Mouse (Mus musculus) intestine, embryonic 16.5 days (tissue): ENCODE measurements around the gene Ntpcr. TPM values are rescaled to one million over a fixed set of nuclear protein-coding genes. Genes with fewer than 3 reads are reported as not detected.

Experiments used
- ATAC-seq: fragments of 200-750 bp; cut with Nextera tagmentation; 2 replicates; pipeline ENCODE4 v1.8.0; 2017; ENCODE audit warnings: moderate TSS enrichment, moderate library complexity
- H3K27ac ChIP-seq: fragments of 300-500 bp; sonication (generic); 2 replicates; pipeline ENCODE4 v1.5.1; 2014; ENCODE audit warnings: mild to moderate bottlenecking, low read length
- H3K27me3 ChIP-seq: fragments of 300-500 bp; sonication (generic); replicated peaks from 2 replicates; pipeline ENCODE4 v1.6.1; 2014; ENCODE audit warnings: low read length, control low read depth, mixed read lengths; ENCODE audit not compliant: control insufficient read depth, insufficient read depth
- H3K36me3 ChIP-seq: fragments of 300-500 bp; sonication (generic); 2 replicates; pipeline ENCODE4 v1.6.1; 2014; ENCODE audit warnings: low read length, control low read depth; ENCODE audit not compliant: control insufficient read depth, insufficient read depth
- H3K4me1 ChIP-seq: fragments of 300-500 bp; sonication (generic); 2 replicates; pipeline ENCODE4 v1.6.1; 2014; ENCODE audit warnings: low read length, control low read depth, mixed read lengths; ENCODE audit not compliant: control insufficient read depth, insufficient read depth
- H3K4me2 ChIP-seq: fragments of 300-500 bp; sonication (generic); 2 replicates; pipeline ENCODE4 v1.6.1; 2014; ENCODE audit warnings: low read depth, low read length, control low read depth
- H3K4me3 ChIP-seq: fragments of 300-500 bp; sonication (generic); 2 replicates; pipeline ENCODE4 v1.5.1; 2014; ENCODE audit warnings: mild to moderate bottlenecking, low read length
- H3K9ac ChIP-seq: fragments of 300-500 bp; sonication (generic); 2 replicates; pipeline ENCODE4 v1.6.1; 2014; ENCODE audit warnings: low read depth, low read length
- H3K9me3 ChIP-seq: fragments of 300-500 bp; sonication (generic); 2 replicates; pipeline ENCODE4 v1.6.1; 2016; ENCODE audit warnings: low read length, control low read depth; ENCODE audit not compliant: control insufficient read depth
- WGBS: fragments of 180-500 bp; shearing (Covaris S2); extraction: QIAGEN DNeasy Blood & Tissue Kit; methylation state at CpG from one replicate; pipeline ENCODE4 v1.1.7; 2014; 5-methylcytosine and 5-hydroxymethylcytosine counted together
- polyA plus RNA-seq: library from polyadenylated mRNA; unstranded; fragments of >200 nt; fragmentation: Nextera tagmentation; extraction: Ambion mirVana; gene quantifications from 2 replicates; pipeline ENCODE4 v1.2.1, GENCODE M21; 2015

The Ntpcr gene
- 30.8 and 32.9 TPM in 2 replicates for polyA plus RNA-seq

DNA sequence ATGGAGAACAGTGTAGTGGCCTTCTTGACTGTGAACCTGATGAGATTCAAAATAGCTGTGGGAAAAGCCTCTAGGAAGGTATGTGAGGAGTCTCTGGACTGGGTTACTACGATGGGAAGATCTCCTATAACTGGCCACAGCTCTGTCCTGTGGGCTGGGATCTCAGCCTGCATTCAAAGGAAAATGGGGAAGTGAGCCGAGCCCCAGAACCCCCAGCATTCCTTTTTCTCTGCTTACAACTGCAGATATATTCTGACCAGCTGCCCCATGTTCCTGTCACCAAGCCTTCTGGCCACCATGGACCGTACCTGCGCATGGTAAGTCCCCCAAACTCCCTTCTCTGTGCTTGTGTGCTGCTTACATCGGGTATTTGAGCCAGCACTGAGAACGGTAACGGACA lies at the start of gene Ntpcr:
TSS of gene Ntpcr (plus strand) at position 218 of the 400 bp plus-strand sequence.
- ATAC-seq, result no peak
- 78% methylated on average over 7 of the region's 7 CpGs for WGBS
- H3K4me3 ChIP-seq, result no peak within 1 kb of the TSS

DNA sequence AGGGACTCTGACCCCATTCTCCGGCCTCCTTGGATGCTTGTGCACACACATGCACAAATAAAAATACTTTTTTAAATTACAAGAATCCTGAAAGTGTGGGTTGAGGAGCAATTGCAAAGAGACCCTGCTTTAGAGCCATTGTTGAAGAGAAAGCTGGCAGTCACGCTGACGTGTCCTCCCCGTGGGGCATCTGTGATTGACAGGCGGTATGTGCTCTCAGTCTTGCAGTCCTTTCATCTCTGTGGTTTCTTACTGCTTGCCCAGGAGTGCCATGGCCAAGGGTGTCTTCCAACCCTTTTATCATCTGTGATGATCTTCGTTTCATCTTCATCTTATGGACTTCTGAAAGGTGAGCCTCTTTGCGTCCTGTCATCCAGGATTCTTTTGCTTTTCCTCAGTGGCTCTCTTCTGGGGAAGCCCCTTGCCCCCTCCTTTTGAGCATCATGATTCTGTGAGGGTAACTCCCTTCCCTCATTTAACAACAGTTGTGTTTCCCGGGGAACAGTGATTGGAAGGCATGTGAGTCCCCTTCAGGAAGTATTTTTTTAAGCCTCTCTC lies 48.8 kb upstream of the Ntpcr start:
- H3K4me3 ChIP-seq, result no peak overlapping the region
- no peaks in the 10 kb centered on the region for H3K9me3 ChIP-seq
- no peaks in the 10 kb centered on the region for H3K36me3 ChIP-seq
- H3K4me2 ChIP-seq, result no peak overlapping the region
- no peak for ATAC-seq
- H3K9ac ChIP-seq, result no peak overlapping the region
- 53% methylated on average over 8 of the region's 8 CpGs for WGBS
- no peaks in the 10 kb centered on the region for H3K27me3 ChIP-seq
- H3K4me1 ChIP-seq, result no peaks in the 10 kb centered on the region
- no peak overlapping the region for H3K27ac ChIP-seq

More for the DNA sequence above, at the start of gene Ntpcr:
- Histone ChIP-seq H3K9me3 (no peaks in the 10 kb centered on the region), H3K27me3 (no peaks in the 10 kb centered on the region), H3K9ac (no peak within 1 kb of the TSS), H3K27ac (no peak within 1 kb of the TSS), H3K36me3 (no peaks in the 10 kb centered on the region), H3K4me1 (peaks cover 3% of the 10 kb centered on the region; the same call in 1 of the 2 replicates), H3K4me2 (no peak within 1 kb of the TSS)

DNA sequence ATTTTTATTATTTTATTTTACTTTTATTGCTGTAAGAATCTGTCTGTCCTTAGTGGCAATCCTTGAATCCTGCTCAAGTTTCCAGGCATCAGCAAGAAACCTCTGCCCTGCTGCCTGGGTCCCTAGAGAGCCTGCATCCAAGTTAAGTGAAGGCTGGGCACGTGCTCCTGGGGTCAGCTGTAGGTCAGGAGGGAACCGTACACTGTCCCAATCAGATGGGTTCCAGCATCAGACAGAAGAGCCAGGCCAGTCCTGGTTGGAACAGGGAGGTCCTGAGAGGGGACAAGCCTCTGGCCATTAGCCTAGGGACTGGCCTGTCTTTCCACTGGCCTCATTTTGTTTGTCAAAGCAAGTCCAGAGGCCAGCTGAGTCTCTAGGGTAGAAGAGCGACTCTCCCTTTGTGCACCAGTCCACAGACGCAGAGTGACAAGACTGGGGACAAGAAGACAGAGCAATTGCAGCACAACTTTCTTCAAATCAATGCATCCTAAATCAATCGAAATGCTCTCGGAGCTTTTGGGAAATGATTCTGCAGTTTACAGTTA lies 44.5 kb upstream of the Ntpcr start:
- no peak for ATAC-seq
- no peaks in the 10 kb centered on the region for H3K27me3 ChIP-seq
- no peaks in the 10 kb centered on the region for H3K9me3 ChIP-seq
- 60% methylated on average over 6 of the region's 6 CpGs for WGBS
- H3K36me3 ChIP-seq, result no peaks in the 10 kb centered on the region
- no peak overlapping the region for H3K4me3 ChIP-seq
- no peaks in the 10 kb centered on the region for H3K4me1 ChIP-seq
- H3K9ac ChIP-seq, result no peak overlapping the region
- H3K27ac ChIP-seq, result no peak overlapping the region
- H3K4me2 ChIP-seq, result no peak overlapping the region

DNA sequence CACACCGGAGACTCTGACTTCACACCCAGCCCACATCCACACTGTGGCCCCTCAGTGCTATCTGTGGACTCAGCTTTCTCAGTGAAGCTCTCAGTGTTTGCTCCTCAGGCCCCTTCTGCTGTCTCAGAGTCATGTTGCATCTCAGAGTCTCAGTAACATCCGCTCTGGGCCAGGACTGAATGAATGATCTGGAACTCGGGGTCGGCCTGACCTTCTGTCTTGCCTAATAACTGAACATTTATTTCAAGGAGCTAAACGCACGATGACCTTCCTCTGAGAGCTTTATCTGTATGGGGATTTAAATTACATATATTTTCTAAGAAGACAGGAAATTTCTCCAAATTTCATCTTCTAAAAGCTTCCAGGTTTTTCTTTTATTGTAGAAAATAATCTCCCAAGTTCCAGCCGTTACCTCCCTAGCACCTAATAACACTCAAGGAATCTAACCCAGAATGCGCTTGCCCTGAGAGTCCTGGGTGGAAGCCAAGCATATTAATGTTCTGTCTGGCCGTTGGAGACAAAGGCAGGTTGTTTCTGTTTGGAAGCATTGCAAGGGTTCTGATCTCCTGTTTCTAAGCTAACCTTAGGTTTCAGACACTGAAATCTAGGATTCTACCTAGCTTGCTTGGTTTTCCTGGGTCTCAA lies 43.4 kb upstream of the Ntpcr start:
- no peaks in the 10 kb centered on the region for H3K4me1 ChIP-seq
- H3K4me2 ChIP-seq, result no peak overlapping the region
- H3K9me3 ChIP-seq, result no peaks in the 10 kb centered on the region
- no peaks in the 10 kb centered on the region for H3K27me3 ChIP-seq
- 78% methylated on average over 9 of the region's 9 CpGs for WGBS
- no peaks in the 10 kb centered on the region for H3K36me3 ChIP-seq
- H3K27ac ChIP-seq, result no peak overlapping the region
- no peak overlapping the region for H3K9ac ChIP-seq
- H3K4me3 ChIP-seq, result no peak overlapping the region
- ATAC-seq, result no peak

DNA sequence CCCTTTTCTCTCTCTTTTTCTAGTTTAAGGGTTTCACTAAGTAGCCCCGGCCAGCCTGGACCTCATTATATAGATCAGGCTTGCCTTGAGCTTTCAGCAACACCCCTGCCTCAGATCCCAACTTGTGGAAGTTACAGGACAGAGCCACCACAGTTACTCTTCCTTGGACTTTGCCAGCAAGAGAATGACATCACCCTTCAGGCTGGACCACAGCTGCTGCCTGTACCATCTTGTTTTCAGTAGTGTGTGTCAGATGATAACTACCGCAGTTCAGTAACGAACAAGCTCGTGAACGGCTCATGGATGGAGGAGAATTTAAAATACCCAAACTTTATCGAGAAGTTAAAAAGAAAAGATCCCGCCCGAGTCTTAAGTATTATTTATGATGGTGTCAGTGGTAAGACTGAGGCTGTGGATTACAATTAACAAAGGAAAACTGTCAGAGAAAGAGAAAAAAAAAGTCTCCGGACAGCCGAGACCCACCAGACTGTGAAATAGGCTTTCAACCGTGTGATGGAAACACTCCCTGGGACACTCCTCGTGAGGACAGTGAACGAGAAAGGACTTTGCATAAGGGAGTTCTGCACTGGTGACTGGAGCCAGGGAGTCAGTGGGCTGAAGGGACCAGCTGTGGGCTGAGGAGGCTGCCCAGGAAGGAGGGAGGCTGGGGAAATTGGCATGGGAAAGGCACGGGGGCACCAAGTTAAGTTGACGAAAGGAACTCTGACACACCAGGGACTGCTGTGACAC lies 39.4 kb upstream of the Ntpcr start:
- H3K27ac ChIP-seq, result no peak overlapping the region
- no peak overlapping the region for H3K9ac ChIP-seq
- no peaks in the 10 kb centered on the region for H3K9me3 ChIP-seq
- no peak overlapping the region for H3K4me3 ChIP-seq
- ATAC-seq, result no peak
- H3K4me1 ChIP-seq, result no peaks in the 10 kb centered on the region
- WGBS, result 78% methylated on average over 15 of the region's 15 CpGs
- H3K27me3 ChIP-seq, result no peaks in the 10 kb centered on the region
- no peaks in the 10 kb centered on the region for H3K36me3 ChIP-seq
- H3K4me2 ChIP-seq, result no peak overlapping the region

DNA sequence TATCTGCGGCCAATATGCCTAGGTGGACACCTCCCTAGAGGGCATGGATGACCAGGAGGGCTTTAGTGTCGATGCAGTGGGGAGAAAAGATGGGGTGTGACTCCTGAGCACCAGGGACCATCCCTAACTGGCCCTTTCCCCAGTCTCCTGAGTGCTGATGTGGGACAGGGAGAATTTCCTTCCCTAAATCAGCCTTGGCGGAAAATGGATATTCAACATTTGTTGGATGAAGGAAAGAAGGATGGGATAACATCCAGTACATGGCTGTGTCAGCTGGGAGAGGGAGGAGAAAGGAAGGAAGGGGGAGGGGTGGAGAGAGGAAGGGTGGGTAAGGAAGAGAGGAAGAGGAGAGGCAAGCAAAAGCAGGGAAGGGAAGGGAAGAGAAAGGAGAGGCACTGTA lies 38.8 kb upstream of the Ntpcr start:
- no peak for ATAC-seq
- 91% methylated on average over 3 of the region's 3 CpGs for WGBS
- H3K4me3 ChIP-seq, result no peak overlapping the region
- H3K4me1 ChIP-seq, result no peaks in the 10 kb centered on the region
- no peaks in the 10 kb centered on the region for H3K9me3 ChIP-seq
- H3K9ac ChIP-seq, result no peak overlapping the region
- no peaks in the 10 kb centered on the region for H3K27me3 ChIP-seq
- H3K27ac ChIP-seq, result no peak overlapping the region
- no peak overlapping the region for H3K4me2 ChIP-seq
- H3K36me3 ChIP-seq, result no peaks in the 10 kb centered on the region

DNA sequence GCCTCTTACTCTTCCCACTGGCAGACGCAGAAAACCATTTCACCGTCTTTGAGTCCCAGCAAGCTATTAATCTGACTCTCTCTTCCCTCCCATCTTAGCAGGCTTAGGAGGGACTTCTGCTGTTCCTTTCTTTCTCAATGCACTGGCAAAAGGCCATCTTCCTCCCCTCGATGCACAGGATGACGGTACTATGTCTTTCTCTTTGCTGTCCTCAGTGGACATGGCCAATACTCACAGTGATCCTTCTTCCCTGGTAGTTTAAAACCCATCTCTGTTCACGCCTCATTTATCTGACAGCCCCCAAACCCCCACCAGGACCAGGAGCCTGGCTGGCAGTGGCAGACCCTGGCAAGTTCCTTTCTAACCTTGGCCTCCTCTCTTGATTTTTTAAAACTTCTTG lies 37.3 kb upstream of the Ntpcr start:
- no peaks in the 10 kb centered on the region for H3K27me3 ChIP-seq
- WGBS, result 47% methylated on average over 5 of the region's 5 CpGs
- no peaks in the 10 kb centered on the region for H3K4me1 ChIP-seq
- H3K27ac ChIP-seq, result no peak overlapping the region
- H3K4me2 ChIP-seq, result no peak overlapping the region
- H3K4me3 ChIP-seq, result no peak overlapping the region
- no peak overlapping the region for H3K9ac ChIP-seq
- no peak for ATAC-seq
- no peaks in the 10 kb centered on the region for H3K9me3 ChIP-seq
- no peaks in the 10 kb centered on the region for H3K36me3 ChIP-seq

DNA sequence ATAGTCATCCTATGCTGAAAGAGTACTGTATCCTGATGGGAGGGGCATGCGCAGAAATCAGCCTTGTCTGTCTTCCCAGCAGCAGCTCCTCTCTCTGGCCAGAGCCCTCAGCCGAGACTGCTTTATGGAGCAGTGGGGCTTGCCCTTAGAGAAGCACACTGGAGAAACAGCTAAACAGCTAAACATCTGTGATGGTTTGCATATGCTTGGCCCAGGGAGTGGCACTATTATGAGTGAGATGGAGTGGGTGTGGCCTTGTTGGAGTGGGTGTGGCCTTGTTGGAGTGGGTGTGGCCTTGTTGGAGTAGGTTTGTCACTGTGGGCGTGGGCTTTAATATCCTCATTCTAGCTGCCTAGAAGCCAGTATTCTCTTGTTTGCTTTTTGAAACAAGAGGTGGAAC lies 36.6 kb upstream of the Ntpcr start:
- no peak for ATAC-seq
- no peak overlapping the region for H3K4me3 ChIP-seq
- 78% methylated on average over 3 of the region's 3 CpGs for WGBS

DNA sequence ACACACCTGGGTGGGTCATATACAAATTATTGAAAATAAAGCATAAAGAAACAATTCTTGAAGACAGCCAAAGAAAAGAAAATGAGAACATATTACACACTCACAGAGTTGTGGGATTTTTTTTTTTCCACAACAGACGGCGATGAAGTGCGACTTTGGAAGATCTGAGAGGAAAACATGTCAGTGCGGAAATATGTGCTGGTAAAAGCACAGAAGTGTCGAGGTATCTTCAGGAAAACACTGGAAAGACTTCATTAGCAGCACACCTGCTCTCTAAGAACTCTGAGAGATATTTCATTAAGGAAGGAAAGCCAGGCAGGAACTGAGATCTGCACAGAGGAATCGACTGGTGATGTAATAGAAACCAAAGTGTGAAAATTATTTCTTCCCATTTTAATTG lies 33.8 kb upstream of the Ntpcr start:
- 86% methylated on average over 6 of the region's 6 CpGs for WGBS

More for the DNA sequence above, 36.6 kb upstream of the Ntpcr start:
- Histone ChIP-seq H3K27me3 (no peaks in the 10 kb centered on the region), H3K4me1 (no peaks in the 10 kb centered on the region), H3K27ac (no peak overlapping the region), H3K36me3 (no peaks in the 10 kb centered on the region), H3K9me3 (0 out of 2 replicates have a peak, but pooled peaks cover under 1% of the 10 kb centered on the region), H3K4me2 (no peak overlapping the region), H3K9ac (no peak overlapping the region)

More for the DNA sequence above, 33.8 kb upstream of the Ntpcr start:
- H3K36me3 ChIP-seq, result no peaks in the 10 kb centered on the region
- no peaks in the 10 kb centered on the region for H3K4me1 ChIP-seq
- H3K4me2 ChIP-seq, result no peak overlapping the region
- no peaks in the 10 kb centered on the region for H3K27me3 ChIP-seq
- ATAC-seq, result no peak
- H3K4me3 ChIP-seq, result no peak overlapping the region
- H3K9me3 ChIP-seq, result 0 out of 2 replicates have a peak, but pooled peaks cover 7% of the 10 kb centered on the region
- no peak overlapping the region for H3K9ac ChIP-seq
- H3K27ac ChIP-seq, result no peak overlapping the region
